In genomic region chr16:37651467-37651866, GRCm38 (mm10) we compare ENCODE assay signal across 17 mouse cellular contexts. TPM values are rescaled to one million over a fixed set of nuclear protein-coding genes. Genes with fewer than 3 reads are reported as not detected.
DNase-seq lines count a peak whose midpoint lies in the region; TF ChIP-seq lines count a peak whose summit lies in the region.
"Had no signal": no experiment of that assay in that cellular context is flagged by ENCODE, and none has a peak within 500 bp of the region (broad histone marks: within the 10 kb centered on the region; RNA-seq: fewer than 3 reads in every experiment).

No protein-coding gene starts in this region.

- no peak overlapping the region for H3K4me3 ChIP-seq in cerebellum, adult 2 months (replicated peaks; ENCODE audit: insufficient read depth, low read depth, low read length)
- H3K4me3 ChIP-seq in liver, adult 2 months (ENCODE audit: insufficient read depth, low read depth, low read length): no peak overlapping the region
- H3K4me3 ChIP-seq: erythroblast, embryonic 14.5 days; intestine, embryonic 15.5 days; limb, embryonic 10.5 days had no signal

- H3K4me1 ChIP-seq in cerebellum, adult 2 months (ENCODE audit: control insufficient read depth, insufficient read depth, low read length): peaks cover 10% of the 10 kb centered on the region; the same call in 1 of the 2 replicates
- H3K4me1 ChIP-seq in liver, adult 2 months (ENCODE audit: control insufficient read depth, insufficient read depth, low read length): peaks cover 9% of the 10 kb centered on the region

- H3K9ac ChIP-seq in liver, adult 2 months (ENCODE audit: low read depth, low read length): no peak overlapping the region
- H3K9ac ChIP-seq: forebrain, postnatal 0 days; intestine, embryonic 15.5 days had no signal

- 80% methylated on average over 5 of the region's 5 CpGs for WGBS in cerebellum, adult 2 months
- WGBS in liver, adult 2 months: 43% methylated on average over 5 of the region's 5 CpGs
- WGBS in large intestine, adult 2 months: 31% methylated on average over 5 of the region's 5 CpGs

- no peaks in the 10 kb centered on the region for H3K27me3 ChIP-seq in cerebellum, adult 2 months (ENCODE audit: control insufficient read depth, insufficient read depth, low read length)
- no peaks in the 10 kb centered on the region for H3K27me3 ChIP-seq in liver, adult 2 months (ENCODE audit: control insufficient read depth, insufficient read depth, low read length)
- H3K27me3 ChIP-seq: intestine, embryonic 15.5 days had no signal

- intact Hi-C loops in left cerebral cortex, postnatal 10 days (cut with DNase I): loop anchor here (10.0 kb wide), 1 partner anchor 87 kb away; no protein-coding TSS in a partner anchor

- H3K79me2 ChIP-seq in liver, adult 2 months (ENCODE audit: control insufficient read depth, insufficient read depth, low read length): peaks cover 19% of the 10 kb centered on the region; the same call in 1 of the 2 replicates

- no peak for TF ChIP-seq CTCF in cerebellum, adult 2 months (IDR thresholded peaks at IDR 0.05; ENCODE audit: borderline replicate concordance, insufficient read depth, low read depth, low read length)
- TF ChIP-seq CTCF in liver, adult 2 months (IDR thresholded peaks at IDR 0.05; ENCODE audit: low read depth, low read length): no peak

- DNase-seq in cerebellum, adult 2 months: no peak
- DNase-seq in cerebellum, adult 11-12 months: no peak
- peak; percentile 43 for DNase-seq in liver, adult 2 months (ENCODE audit: extremely low read depth, low read depth, low spot score)
- DNase-seq in liver: no peak
- DNase-seq in kidney, adult 18-20 months: peak; percentile 33
- peak; percentile 31 for DNase-seq in large intestine, adult 2 months (ENCODE audit: low read depth, low spot score)
- DNase-seq in spleen, postnatal 4 days (ENCODE audit: low spot score in 2 of 2): no peak
- no peak for DNase-seq in left cerebral cortex, postnatal 10 days (ENCODE audit: extremely low spot score in 1 of 2, low spot score in 2 of 2)
- DNase-seq: cerebellum, adult 8-10 months; embryo, embryonic 11 days; forebrain, postnatal 0 days; gastrocnemius, postnatal 36 days; lung, adult 18-20 months; retina, postnatal 1 day had no signal

- TF ChIP-seq POLR2A in cerebellum, adult 2 months (IDR thresholded peaks at IDR 0.05; ENCODE audit: borderline replicate concordance, insufficient read depth, low read length): no peak
- TF ChIP-seq POLR2A in liver, adult 2 months (IDR thresholded peaks at IDR 0.05; ENCODE audit: extremely low read depth, insufficient read depth, low read length): no peak

- 0 out of 2 replicates have a peak overlapping the region, but pooled peaks have one; percentile 23 for H3K27ac ChIP-seq in cerebellum, adult 2 months (ENCODE audit: insufficient read depth, low read length)
- H3K27ac ChIP-seq in liver, adult 2 months (replicated peaks; ENCODE audit: insufficient read depth, low read depth, low read length): no peak overlapping the region
- H3K27ac ChIP-seq: intestine, embryonic 15.5 days; limb, embryonic 10.5 days had no signal

- H3K36me3 ChIP-seq in liver, adult 2 months (ENCODE audit: control insufficient read depth, insufficient read depth, low read length): peaks cover 15% of the 10 kb centered on the region

RNA-seq across cellular contexts. Expression of gene Ndufb4, which starts 2.8 kb away (rescaled TPM):
- 95.8 and 99.2 TPM in 2 replicates for polyA plus RNA-seq in cerebellum, adult 2 months (2012; rRNA removed)
- 79.9 and 93.8 TPM in 2 replicates for total RNA-seq in liver, adult 2 months (2014; rRNA removed)
- polyA plus RNA-seq in liver, adult 2 months (2012; rRNA removed): 50.6 and 54.4 TPM in 2 replicates
- 81.3 and 110 TPM in 2 replicates for polyA plus RNA-seq in large intestine, adult 2 months (2012; rRNA removed)
- 10 to 100 TPM; 72.5 to 73.8 TPM for total RNA-seq in left cerebral cortex, postnatal 10 days (2021)

Comparison
In these comparisons a context has a peak if more than half of its experiments do, and no peak if none do; other contexts are left out.
1. DNase-seq: peak in liver, adult 2 months (single experiment), kidney, adult 18-20 months (single experiment) and large intestine, adult 2 months (single experiment); none in cerebellum, adult 2 months (0 of 2), cerebellum, adult 11-12 months (single experiment), liver (single experiment), spleen, postnatal 4 days (0 of 2) and left cerebral cortex, postnatal 10 days (0 of 2).